In the genomic region with DNA sequence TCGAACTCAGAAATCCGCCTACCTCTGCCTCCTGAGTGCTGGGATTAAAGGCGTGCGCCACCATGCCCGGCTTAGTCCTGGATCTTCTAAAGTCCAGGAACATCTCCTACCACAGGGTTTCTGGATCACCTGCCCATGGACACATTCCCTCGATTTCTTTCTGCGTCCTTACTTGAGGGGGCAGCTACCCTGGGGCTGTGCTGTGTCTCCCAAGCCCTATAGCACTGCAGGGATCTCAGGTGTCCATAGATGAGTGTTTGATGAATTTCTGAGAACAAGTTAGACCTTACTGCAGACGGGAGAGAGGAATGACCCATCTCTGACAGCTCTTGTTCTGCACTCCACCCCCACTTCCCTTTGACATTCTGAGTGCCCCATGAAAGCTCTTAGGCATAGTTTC, we compare ENCODE assay signal across 23 mouse cellular contexts. TPM values are rescaled to one million over a fixed set of nuclear protein-coding genes. Genes with fewer than 3 reads are reported as not detected.
"Had no signal": no experiment of that assay in that cellular context is flagged by ENCODE, and none has a peak within 500 bp of the region (broad histone marks: within the 10 kb centered on the region; RNA-seq: fewer than 3 reads in every experiment).

No protein-coding gene starts in this region.

- H3K27me3 ChIP-seq: liver, embryonic 13.5 days; neural tube, embryonic 12.5 days; neural tube, embryonic 15.5 days had no signal

- H3K4me1 ChIP-seq: liver, embryonic 13.5 days; neural tube, embryonic 12.5 days; neural tube, embryonic 15.5 days had no signal

- H3K4me3 ChIP-seq: liver, embryonic 13.5 days; neural tube, embryonic 12.5 days; neural tube, embryonic 15.5 days had no signal

- H3K27ac ChIP-seq: liver, embryonic 13.5 days; neural tube, embryonic 12.5 days; neural tube, embryonic 15.5 days; stomach, postnatal 0 days had no signal

- DNase-seq: kidney, adult 2 months; kidney, postnatal 14 days; kidney, postnatal 4 days; liver, embryonic 13.5 days; lung, embryonic 14.5 days; midbrain, embryonic 14.5 days; right cerebral cortex, adult 18-20 months; right cerebral cortex, postnatal 14 days; right cerebral cortex, postnatal 4 days; thymus, adult 2 months; thymus, postnatal 14 days; thymus, postnatal 4 days had no signal

- H3K9me3 ChIP-seq: liver, embryonic 13.5 days; neural tube, embryonic 12.5 days; neural tube, embryonic 15.5 days had no signal

RNA-seq across cellular contexts. Expression of gene Gal3st2, which starts 23.8 kb away (rescaled TPM):
- total RNA-seq: layer of hippocampus, adult 18-20 months; megakaryocyte progenitor cell, adult 5-6 weeks; megakaryocyte-erythroid progenitor cell, adult 5-6 weeks had no signal
- polyA plus RNA-seq: kidney, embryonic 16.5 days; liver, adult 2 months; liver, embryonic 13.5 days; liver, embryonic 16.5 days; lung, embryonic 14.5 days; midbrain, embryonic 11.5 days; neural tube, embryonic 12.5 days; neural tube, embryonic 15.5 days; stomach, embryonic 14.5 days had no signal
